Mouse (Mus musculus) mouse embryonic stem cell (cell line): Measurements from ENCODE around the gene Hes6.

Experiments
- in situ Hi-C, 2 experiments: fragments of 300-500 bp; cut with MboI; formaldehyde crosslinking; loops; 1 replicate in 1 of 2; 3 replicates in 1 of 2; pipeline ENCODE4 v1.14.3; 2019 to 2020; ENCODE audit warnings: low sequenced_read_pairs in 2 of 2, low pct_unique_long_range_greater_than_20kb in 1 of 2, mixed read lengths in 1 of 2; ENCODE audit not compliant: unreplicated experiment in 1 of 2

The Hes6 gene

DNA sequence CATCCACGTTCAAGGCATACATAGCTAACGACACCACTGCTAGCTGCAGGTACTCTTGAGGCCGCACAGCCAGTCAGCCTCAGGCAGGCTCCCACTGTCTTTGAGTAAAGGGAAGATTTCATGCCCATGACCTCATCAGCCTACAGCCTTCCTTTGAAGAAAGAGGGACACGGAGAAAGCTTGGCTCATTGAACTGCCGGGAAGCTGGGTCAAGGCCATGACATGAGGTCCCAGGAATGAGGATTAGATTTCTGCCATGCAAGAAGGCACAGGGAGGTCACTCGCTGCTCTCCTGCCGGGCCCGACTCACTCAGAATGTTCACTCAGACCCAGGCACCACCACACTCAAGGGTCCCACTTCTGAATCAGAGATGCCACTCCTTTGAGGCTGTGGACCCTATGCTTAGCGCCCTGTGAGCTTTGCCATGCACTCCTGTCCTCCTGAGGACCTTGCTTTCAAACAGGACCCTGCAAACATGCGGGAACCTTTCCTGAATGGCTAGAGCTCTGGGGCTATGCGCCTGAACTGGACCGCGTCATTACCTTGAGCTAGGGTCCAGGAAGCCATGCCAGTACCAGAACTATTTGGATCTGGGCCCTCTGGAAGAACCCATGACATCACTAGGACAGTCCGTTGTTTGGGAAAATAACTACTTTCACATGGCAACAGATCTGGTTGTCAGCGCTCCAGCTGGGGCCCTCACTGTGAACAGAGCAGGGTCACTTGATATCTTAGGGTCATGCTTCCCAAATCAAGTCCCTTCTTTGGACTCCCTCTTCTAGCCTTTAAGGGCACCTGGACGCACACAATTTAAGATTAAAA is 48.8 kb downstream of the Hes6 start:
- in situ Hi-C loops: no loop called here

DNA sequence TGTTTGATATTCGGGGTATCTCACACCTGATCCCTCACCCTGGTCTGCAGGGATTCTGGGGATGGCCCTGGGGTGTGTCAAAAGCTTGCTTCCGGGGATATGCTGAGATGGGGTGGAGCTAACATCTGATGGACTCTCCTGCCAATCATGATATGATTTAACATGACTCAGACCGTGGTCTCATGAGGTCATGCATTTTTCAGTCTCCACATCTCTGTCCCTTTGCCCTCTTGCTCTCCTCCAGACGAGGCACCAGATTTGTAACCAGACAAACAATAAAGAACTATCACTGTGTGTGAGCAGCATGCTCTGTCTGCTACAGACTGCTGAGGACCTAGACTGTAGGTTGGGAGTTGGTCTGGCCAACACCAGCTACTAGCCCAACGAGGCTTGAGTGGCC is 51.7 kb downstream of the Hes6 start:
- in situ Hi-C loops: no loop called here
